Mouse (Mus musculus): ENCODE results near the gene Nacad.

DNA sequence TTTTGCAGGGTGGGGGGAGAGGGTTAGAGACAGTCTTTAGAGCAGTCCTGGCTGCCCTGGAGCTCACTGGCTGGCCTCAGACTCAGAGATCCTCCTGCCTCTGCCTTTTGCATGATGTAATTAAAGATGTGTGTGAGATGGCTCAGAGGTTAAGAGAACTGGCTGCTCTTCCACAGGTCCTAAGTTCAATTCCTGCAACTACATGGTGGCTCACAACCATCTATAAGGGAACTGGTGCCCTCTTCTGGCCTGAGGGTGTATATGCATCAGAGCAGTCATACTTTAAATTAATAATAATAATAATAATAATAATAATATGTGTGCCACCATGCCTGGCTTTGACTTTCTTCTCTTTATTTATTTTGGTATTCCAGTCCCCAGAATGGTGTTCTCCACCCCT, 23.8 kb upstream of the Nacad start:
- no peak for TF ChIP-seq POLR2A (IDR thresholded peaks at IDR 0.05; ENCODE audit: insufficient read depth, low read depth, low read length)
- TF ChIP-seq CTCF (IDR thresholded peaks at IDR 0.05) = peak; percentile 77
- TF ChIP-seq EP300 (IDR thresholded peaks at IDR 0.05; ENCODE audit: insufficient read depth, low read depth, low read length) = no peak
